Mouse (Mus musculus) small intestine, adult 2 months (tissue): ENCODE measurements around the gene Ccdc171. TPM values are rescaled to one million over a fixed set of nuclear protein-coding genes. Genes with fewer than 3 reads are reported as not detected.
"Not testable (repeated sequence)": the region's sequence is repeated elsewhere in the genome, so short reads cannot be mapped to it uniquely, and the experiment has no call there.

Source experiments
- H3K27ac ChIP-seq: fragments of 200-500 bp; 2 replicates; pipeline ENCODE4 v1.5.1; 2012; ENCODE audit warnings: low read depth, low read length, control low read depth, inconsistent platforms; ENCODE audit not compliant: insufficient read depth
- H3K27me3 ChIP-seq: fragments of 200-500 bp; 2 replicates; pipeline ENCODE4 v1.6.1; 2012; ENCODE audit warnings: mild to moderate bottlenecking, moderate library complexity, low read length, inconsistent platforms; ENCODE audit not compliant: control insufficient read depth, insufficient read depth
- H3K36me3 ChIP-seq: fragments of 200-500 bp; 2 replicates; pipeline ENCODE4 v1.6.1; 2012; ENCODE audit warnings: mild to moderate bottlenecking, low read length, control low read depth, inconsistent platforms; ENCODE audit not compliant: control insufficient read depth, insufficient read depth
- H3K4me1 ChIP-seq: fragments of 200-500 bp; 2 replicates; pipeline ENCODE4 v1.6.1; 2012; ENCODE audit warnings: low read length, inconsistent platforms, mixed read lengths; ENCODE audit not compliant: control insufficient read depth, insufficient read depth, insufficient read length
- H3K4me3 ChIP-seq: fragments of 200-500 bp; 2 replicates; pipeline ENCODE4 v1.5.1; 2012; ENCODE audit warnings: low read depth, mild to moderate bottlenecking, control low read depth, inconsistent platforms, low read length, moderate library complexity
- CTCF ChIP-seq: fragments of 200-500 bp; IDR thresholded peaks from 2 replicates; pipeline ENCODE4 v1.5.1; 2012; ENCODE audit warnings: low read depth, mild to moderate bottlenecking, control low read depth, inconsistent platforms, low read length, moderate library complexity, mixed read lengths; ENCODE audit not compliant: insufficient replicate concordance, insufficient read length; ENCODE audit errors: extremely low read depth
- POLR2A ChIP-seq: fragments of 200-500 bp; IDR thresholded peaks from 2 replicates; pipeline ENCODE4 v1.6.1; 2012; ENCODE audit warnings: low read depth, mild to moderate bottlenecking, control low read depth, inconsistent platforms, low read length, moderate library complexity
- WGBS: fragments of 180-500 bp; shearing (Covaris S2); methylation state at CpG from one replicate; pipeline ENCODE4 v1.1.7; 2018; 5-methylcytosine and 5-hydroxymethylcytosine counted together
- polyA plus RNA-seq: library from polyadenylated mRNA; depleted of rRNA; stranded (reverse); fragments of >200 nt; gene quantifications from 2 replicates; pipeline ENCODE4 v1.2.3, GENCODE M21; 2012

Gene Ccdc171
- polyA plus RNA-seq, 1 experiment = 0.27 TPM

- Histone ChIP-seq H3K27ac (no peak overlapping the region), H3K27me3 (no peaks in the 10 kb centered on the region), H3K4me3 (no peak overlapping the region), H3K36me3 (no peaks in the 10 kb centered on the region), H3K4me1 (peaks cover 5% of the 10 kb centered on the region)
- TF ChIP-seq CTCF (no peak), POLR2A (no peak)
- WGBS = 23% methylated on average over 13 of the region's 13 CpGs
Measured at GRCm38 (mm10) chr4:83567190-83568113, 42.1 kb downstream of the Ccdc171 start.

GRCm38 (mm10) chr4:83568145-83568544 lies 42.8 kb downstream of the Ccdc171 start:
- not testable (repeated sequence) for H3K27me3 ChIP-seq, H3K27ac ChIP-seq, H3K4me1 ChIP-seq, H3K36me3 ChIP-seq
- peak overlapping the region; percentile 16; the same call in 1 of the 2 replicates for H3K4me3 ChIP-seq
- 5% methylated on average over 9 of the region's 9 CpGs for WGBS

GRCm38 (mm10) chr4:83570569-83570968 lies 45.2 kb downstream of the Ccdc171 start:
- 60% methylated on average over 6 of the region's 6 CpGs for WGBS
- Histone ChIP-seq H3K27me3 (no peaks in the 10 kb centered on the region), H3K27ac (no peak overlapping the region), H3K36me3 (no peaks in the 10 kb centered on the region), H3K4me1 (peaks cover 5% of the 10 kb centered on the region), H3K4me3 (no peak overlapping the region)
- TF ChIP-seq CTCF = no peak
- TF ChIP-seq POLR2A = no peak

GRCm38 (mm10) chr4:83571033-83571432 lies 45.7 kb downstream of the Ccdc171 start:
- H3K4me1 ChIP-seq = peaks cover 5% of the 10 kb centered on the region
- H3K4me3 ChIP-seq = no peak overlapping the region
- no peaks in the 10 kb centered on the region for H3K36me3 ChIP-seq
- 68% methylated on average over 5 of the region's 5 CpGs for WGBS
- H3K27me3 ChIP-seq = no peaks in the 10 kb centered on the region
- H3K27ac ChIP-seq = no peak overlapping the region
- no peak for TF ChIP-seq POLR2A
- no peak for TF ChIP-seq CTCF

GRCm38 (mm10) chr4:83572521-83572920 lies 47.2 kb downstream of the Ccdc171 start:
- H3K4me3 ChIP-seq = no peak overlapping the region
- peaks cover 3% of the 10 kb centered on the region for H3K4me1 ChIP-seq
- no peak overlapping the region for H3K27ac ChIP-seq
- 49% methylated on average over 6 of the region's 6 CpGs for WGBS
- TF ChIP-seq POLR2A (no peak), CTCF (no peak)
- H3K36me3 ChIP-seq = no peaks in the 10 kb centered on the region
- no peaks in the 10 kb centered on the region for H3K27me3 ChIP-seq

- TF ChIP-seq CTCF = no peak
- TF ChIP-seq POLR2A = no peak
- no peak overlapping the region for H3K4me3 ChIP-seq
- no peaks in the 10 kb centered on the region for H3K36me3 ChIP-seq
- H3K4me1 ChIP-seq = no peaks in the 10 kb centered on the region
- H3K27ac ChIP-seq = no peak overlapping the region
- WGBS = 32% methylated on average over 3 of the region's 3 CpGs
- H3K27me3 ChIP-seq = no peaks in the 10 kb centered on the region
Measured at GRCm38 (mm10) chr4:83576315-83576714, 51.0 kb downstream of the Ccdc171 start.

- no peak for TF ChIP-seq CTCF
- no peak for TF ChIP-seq POLR2A
- no peak overlapping the region for H3K4me3 ChIP-seq
- no peaks in the 10 kb centered on the region for H3K4me1 ChIP-seq
- no peak overlapping the region for H3K27ac ChIP-seq
- WGBS = 21% methylated on average over 1 of the region's 1 CpGs
- H3K27me3 ChIP-seq = no peaks in the 10 kb centered on the region
- no peaks in the 10 kb centered on the region for H3K36me3 ChIP-seq
Measured at GRCm38 (mm10) chr4:83580157-83580556, 54.8 kb downstream of the Ccdc171 start.
